Mouse (Mus musculus) stomach, postnatal 0 days (tissue): ENCODE measurements around the gene Hras. TPM values are rescaled to one million over a fixed set of nuclear protein-coding genes. Genes with fewer than 3 reads are reported as not detected.

Experiments used
- ATAC-seq: fragments of 200-750 bp; cut with Nextera tagmentation; 2 replicates; pipeline ENCODE4 v1.8.0; 2017; ENCODE audit not compliant: low FRiP score, low TSS enrichment
- DNase-seq: peaks from one replicate; pipeline ENCODE4 v3.0.0-alpha.2; 2016; ENCODE audit warnings: low spot score
- H3K27ac ChIP-seq: fragments of 300-500 bp; sonication (generic); replicated peaks from 2 replicates; pipeline ENCODE4 v1.5.1; 2014; ENCODE audit warnings: mild to moderate bottlenecking, control low read depth
- H3K27me3 ChIP-seq: fragments of 300-500 bp; sonication (generic); 2 replicates; pipeline ENCODE4 v1.6.1; 2014; ENCODE audit warnings: low read length; ENCODE audit not compliant: control insufficient read depth, insufficient read depth
- H3K36me3 ChIP-seq: fragments of 300-500 bp; sonication (generic); 2 replicates; pipeline ENCODE4 v1.6.1; 2014; ENCODE audit warnings: low read length, mixed read lengths; ENCODE audit not compliant: control insufficient read depth, insufficient read depth
- H3K4me1 ChIP-seq: fragments of 300-500 bp; sonication (generic); replicated peaks from 2 replicates; pipeline ENCODE4 v1.6.1; 2014; ENCODE audit warnings: antibody characterized with exemption; ENCODE audit not compliant: control insufficient read depth, insufficient read depth
- H3K4me2 ChIP-seq: fragments of 300-500 bp; sonication (generic); replicated peaks from 2 replicates; pipeline ENCODE4 v1.6.1; 2014; ENCODE audit warnings: low read depth, mild to moderate bottlenecking, control low read depth, moderate library complexity
- H3K4me3 ChIP-seq: fragments of 300-500 bp; sonication (generic); 2 replicates; pipeline ENCODE4 v1.5.1; 2014; ENCODE audit warnings: low read depth, low read length, control low read depth
- H3K9ac ChIP-seq: fragments of 300-500 bp; sonication (generic); 2 replicates; pipeline ENCODE4 v1.6.1; 2014; ENCODE audit warnings: mild to moderate bottlenecking, low read length, control low read depth, mixed read lengths
- H3K9me3 ChIP-seq: fragments of 300-500 bp; sonication (generic); 2 replicates; pipeline ENCODE4 v1.6.1; 2016; ENCODE audit warnings: low read length; ENCODE audit not compliant: control insufficient read depth
- CTCF ChIP-seq: IDR thresholded peaks from 2 replicates; pipeline ENCODE4 v1.5.1; 2016; ENCODE audit warnings: antibody characterized with exemption, low read depth, mild to moderate bottlenecking, moderate library complexity
- EP300 ChIP-seq: optimal IDR thresholded peaks from 2 replicates; pipeline ENCODE3; 2016; ENCODE audit warnings: antibody characterized with exemption
- WGBS: fragments of 180-500 bp; shearing (Covaris S2); extraction: QIAGEN DNeasy Blood & Tissue Kit; methylation state at CpG from one replicate; pipeline ENCODE4 v1.1.7; 2014; 5-methylcytosine and 5-hydroxymethylcytosine counted together
- polyA plus RNA-seq: library from polyadenylated mRNA; unstranded; fragments of >200 nt; fragmentation: Nextera tagmentation; extraction: Ambion mirVana; gene quantifications from 2 replicates; pipeline ENCODE4 v1.2.1, GENCODE M21; 2015

The Hras gene
- polyA plus RNA-seq, 1 experiment from 2014 or later, result 125 TPM

DNA sequence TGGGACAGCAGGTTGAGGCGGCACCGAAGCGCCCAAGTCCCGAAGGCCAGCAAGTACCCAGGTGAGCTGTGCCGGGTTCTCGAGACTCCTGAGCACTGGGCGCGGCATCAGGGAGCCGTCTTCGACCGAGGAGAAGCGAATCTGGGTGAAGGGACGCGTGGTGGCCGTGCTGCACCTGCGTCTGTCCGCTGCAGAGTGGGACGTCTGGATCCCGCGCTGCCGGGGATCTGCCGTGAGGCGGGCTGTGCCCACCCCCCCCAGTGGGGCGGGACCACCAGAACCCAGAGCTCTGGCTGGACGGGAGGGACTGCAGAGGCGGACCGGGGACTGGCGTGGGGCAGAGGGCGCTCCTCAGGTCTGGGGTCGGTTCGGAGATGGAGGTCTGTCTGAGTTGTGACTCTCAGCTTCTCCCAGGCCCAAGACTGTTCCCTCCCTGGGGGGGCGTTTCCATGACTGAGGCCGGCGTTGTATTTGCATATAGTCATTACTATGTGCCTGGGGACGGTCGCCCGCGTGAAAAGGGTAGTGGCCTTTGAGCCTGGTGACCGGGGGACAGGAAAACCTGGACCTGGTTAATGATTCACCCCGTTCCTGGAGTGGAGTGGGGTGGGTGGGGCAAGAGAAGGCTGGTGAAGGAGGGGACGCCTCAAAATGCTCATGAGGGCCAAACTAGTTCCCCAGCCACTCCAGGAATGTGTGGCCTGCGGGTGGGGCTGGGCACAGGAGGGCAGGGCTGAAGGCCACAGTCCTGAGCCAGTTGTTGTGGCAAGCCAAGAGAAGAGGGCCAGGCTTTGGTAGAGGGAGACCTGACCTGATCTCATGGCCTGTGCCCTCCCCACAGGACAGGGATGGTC lies 22.3 kb upstream of the Hras start:
- under 1% methylated on average over 40 of the region's 42 CpGs for WGBS
- Histone ChIP-seq H3K9ac (peak overlapping the region; percentile 79), H3K4me3 (peak overlapping the region; percentile 60), H3K4me1 (peaks cover 6% of the 10 kb centered on the region), H3K27me3 (no peaks in the 10 kb centered on the region), H3K27ac (peak overlapping the region; percentile 98), H3K4me2 (peak overlapping the region; percentile 95), H3K9me3 (no peaks in the 10 kb centered on the region), H3K36me3 (no peaks in the 10 kb centered on the region)
- peak; percentile 81 for ATAC-seq
- DNase-seq, result peak; percentile 95
- TF ChIP-seq EP300 (peak; percentile 41), CTCF (peak; percentile 17; the same call in 1 of the 2 replicates)

DNA sequence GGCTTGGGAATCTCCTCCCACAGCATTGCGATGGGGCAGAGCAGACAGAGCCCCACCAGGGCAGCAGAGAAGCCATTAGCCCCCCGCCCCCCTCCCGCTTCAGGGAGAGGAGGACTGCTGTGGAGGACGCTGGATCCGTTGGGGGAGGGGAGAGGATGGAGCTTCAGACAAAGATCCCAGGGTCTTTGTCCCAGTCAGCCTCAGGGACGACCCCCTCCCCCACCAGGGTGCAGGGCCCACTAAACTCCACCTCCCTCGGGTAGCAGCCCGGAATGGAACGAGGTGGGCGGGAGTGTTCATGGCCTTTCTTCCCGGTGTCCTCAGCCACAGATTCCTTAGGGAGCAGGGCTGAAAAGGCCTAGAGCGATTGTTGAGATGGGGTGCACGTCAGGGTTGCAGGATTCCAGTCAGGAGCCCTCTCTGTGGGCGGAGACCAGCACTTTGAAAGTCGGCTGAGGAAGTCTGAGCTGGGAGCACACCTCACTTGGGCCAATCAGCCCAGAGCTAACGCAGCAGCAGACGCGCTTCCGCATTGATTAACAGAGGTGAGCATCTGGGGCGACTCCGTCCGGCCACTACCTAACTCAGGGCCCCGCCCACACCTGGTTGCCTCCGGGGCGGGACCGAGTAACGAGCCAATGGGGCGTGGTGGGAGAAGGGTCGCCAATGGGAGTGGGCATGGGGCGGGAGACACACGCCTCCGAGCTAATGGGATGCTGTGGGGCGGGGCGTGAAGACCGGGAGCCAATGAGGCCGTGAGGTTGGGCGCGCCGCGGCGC lies 21.5 kb upstream of the Hras start, which contains the start of gene Rassf7:
Gene Rassf7 (plus strand): TSS at position 760 of the 779 bp plus-strand sequence.
- no peaks in the 10 kb centered on the region for H3K27me3 ChIP-seq
- peak within 1 kb of the TSS; percentile 60 for H3K4me3 ChIP-seq
- DNase-seq (peak; percentile 100), ATAC-seq (peak; percentile 90)
- WGBS, result under 1% methylated on average over 37 of the region's 41 CpGs
- H3K4me2 ChIP-seq, result peak within 1 kb of the TSS; percentile 95
- H3K9me3 ChIP-seq, result no peaks in the 10 kb centered on the region
- TF ChIP-seq CTCF (no peak), EP300 (no peak)
- peaks cover 2% of the 10 kb centered on the region for H3K4me1 ChIP-seq
- peak within 1 kb of the TSS; percentile 98 for H3K27ac ChIP-seq
- H3K9ac ChIP-seq, result peak within 1 kb of the TSS; percentile 79
- H3K36me3 ChIP-seq, result no peaks in the 10 kb centered on the region

DNA sequence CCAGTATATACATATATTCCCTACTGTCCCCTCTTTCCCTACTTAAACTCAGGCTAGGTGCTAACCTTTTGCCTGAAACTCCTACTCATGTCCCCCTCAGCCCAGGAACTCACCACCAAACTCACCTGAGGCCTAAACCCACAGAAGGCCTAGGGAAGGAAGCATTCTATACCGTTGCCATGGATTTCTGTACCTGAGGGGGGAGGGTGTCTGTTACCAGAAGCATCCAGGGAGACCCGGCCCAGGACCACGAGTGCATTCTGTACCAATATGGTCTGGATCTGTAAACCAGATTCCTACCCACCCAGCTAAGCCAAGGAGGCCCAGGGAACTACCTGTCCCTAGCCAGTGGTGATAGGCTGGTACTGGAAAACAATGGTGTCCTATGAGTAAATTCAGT lies 20.5 kb upstream of the Hras start:
- WGBS, result 60% methylated on average over 3 of the region's 3 CpGs
- Histone ChIP-seq H3K9me3 (no peaks in the 10 kb centered on the region), H3K4me2 (no peak overlapping the region), H3K9ac (no peak overlapping the region), H3K4me3 (no peak overlapping the region), H3K36me3 (no peaks in the 10 kb centered on the region), H3K4me1 (no peaks in the 10 kb centered on the region; the same call in none of the 2 replicates), H3K27ac (peak overlapping the region; percentile 76), H3K27me3 (no peaks in the 10 kb centered on the region)
- DNase-seq (no peak), ATAC-seq (no peak)
- no peak for TF ChIP-seq EP300
- no peak for TF ChIP-seq CTCF

DNA sequence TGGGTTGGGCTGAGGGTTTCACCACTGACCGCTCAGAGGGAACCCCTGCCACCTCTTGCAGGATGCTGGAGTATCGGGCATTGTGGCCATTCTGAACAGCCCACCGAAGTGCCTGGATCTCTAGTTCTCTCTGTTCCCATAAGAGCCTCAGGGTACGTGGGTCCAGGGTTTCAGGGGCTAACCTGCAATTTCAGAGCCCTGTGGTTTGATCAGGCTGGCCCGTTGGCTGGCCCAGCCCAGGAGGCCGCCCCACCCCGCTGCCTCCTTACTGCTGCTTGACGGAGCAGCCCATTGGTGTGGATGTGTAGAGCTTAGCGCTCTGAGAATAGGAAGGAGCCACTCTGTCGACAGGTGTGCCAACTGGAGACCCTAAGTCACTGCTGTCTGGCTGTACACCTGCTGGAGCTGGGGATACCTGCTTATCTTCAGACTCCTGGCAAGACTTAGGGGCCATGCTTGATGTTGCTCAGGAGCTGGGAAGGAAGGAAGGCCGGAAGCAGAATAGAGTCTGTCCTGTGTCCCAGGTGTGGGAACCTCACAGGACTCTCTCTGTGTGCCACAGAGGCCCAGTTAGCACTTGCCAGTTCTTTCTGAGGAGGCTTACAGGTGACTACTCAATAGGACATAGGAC lies 19.9 kb upstream of the Hras start, which contains the start of gene Lmntd2:
Gene Lmntd2 (minus strand): TSS at position 476 of the 631 bp plus-strand sequence.
- TF ChIP-seq CTCF (no peak), EP300 (no peak)

DNA sequence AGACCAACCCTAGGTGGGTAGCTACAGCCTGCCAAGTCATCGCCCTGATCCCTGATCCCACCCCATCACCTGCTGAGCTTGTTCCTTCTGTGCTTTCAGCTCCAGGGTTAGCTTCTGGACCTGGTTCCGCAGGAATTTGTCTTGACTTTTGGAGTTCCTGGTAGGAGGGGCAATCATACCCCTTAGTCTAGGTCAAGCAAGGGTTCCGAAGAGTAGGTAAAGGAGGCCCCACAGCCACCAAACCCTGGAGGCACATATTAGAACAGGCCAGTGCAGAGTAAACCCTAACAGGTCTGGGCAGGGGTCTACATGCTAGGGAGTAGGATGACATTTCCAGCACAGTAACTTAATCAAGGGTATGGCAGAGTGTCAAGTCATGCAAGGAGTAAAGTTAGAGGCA lies 19.3 kb upstream of the Hras start:
- Histone ChIP-seq H3K4me2 (no peak overlapping the region), H3K4me3 (no peak overlapping the region), H3K36me3 (no peaks in the 10 kb centered on the region), H3K27me3 (no peaks in the 10 kb centered on the region), H3K9ac (no peak overlapping the region), H3K27ac (peak overlapping the region; percentile 76), H3K4me1 (no peaks in the 10 kb centered on the region; the same call in none of the 2 replicates), H3K9me3 (no peaks in the 10 kb centered on the region)
- ATAC-seq, result no peak
- DNase-seq, result no peak
- 57% methylated on average over 3 of the region's 3 CpGs for WGBS
- peak; percentile 47 for TF ChIP-seq EP300
- no peak for TF ChIP-seq CTCF

More for the DNA sequence above, 19.9 kb upstream of the Hras start, which contains the start of gene Lmntd2:
- peak within 1 kb of the TSS; percentile 60 for H3K4me3 ChIP-seq
- no peaks in the 10 kb centered on the region for H3K9me3 ChIP-seq
- peak within 1 kb of the TSS; percentile 95 for H3K4me2 ChIP-seq
- ATAC-seq (no peak), DNase-seq (no peak)
- H3K36me3 ChIP-seq, result no peaks in the 10 kb centered on the region
- no peak within 1 kb of the TSS for H3K9ac ChIP-seq
- H3K27me3 ChIP-seq, result no peaks in the 10 kb centered on the region
- WGBS, result 78% methylated on average over 11 of the region's 11 CpGs
- H3K27ac ChIP-seq, result peak within 1 kb of the TSS; percentile 76
- H3K4me1 ChIP-seq, result no peaks in the 10 kb centered on the region; the same call in none of the 2 replicates
